Mouse (Mus musculus) embryonic facial prominence, embryonic 11.5 days (tissue): ENCODE results near the gene Cpz. TPM values are rescaled to one million over a fixed set of nuclear protein-coding genes. Genes with fewer than 3 reads are reported as not detected.

Experiments
- ATAC-seq: fragments of 200-750 bp; cut with Nextera tagmentation; replicated peaks from 2 replicates; pipeline ENCODE4 v1.8.0; 2017; ENCODE audit warnings: low read depth; ENCODE audit not compliant: insufficient number of reproducible peaks, low FRiP score, low TSS enrichment
- DNase-seq: peaks from one replicate; pipeline ENCODE4 v3.0.0-alpha.2; 2015; ENCODE audit warnings: low spot score
- H3K27ac ChIP-seq: fragments of 300-500 bp; sonication (generic); replicated peaks from 2 replicates; pipeline ENCODE4 v1.5.1; 2014; ENCODE audit warnings: mild to moderate bottlenecking, low read depth, low read length, control low read depth
- H3K27me3 ChIP-seq: fragments of 300-500 bp; sonication (generic); 2 replicates; pipeline ENCODE4 v1.6.1; 2014; ENCODE audit warnings: mild to moderate bottlenecking, low read length, moderate library complexity, mixed read lengths; ENCODE audit not compliant: control insufficient read depth, insufficient read depth
- H3K36me3 ChIP-seq: fragments of 300-500 bp; sonication (generic); replicated peaks from 2 replicates; pipeline ENCODE4 v1.6.1; 2014; ENCODE audit warnings: low read depth, mild to moderate bottlenecking, low read length, moderate library complexity, mixed read lengths; ENCODE audit not compliant: control insufficient read depth, insufficient read depth
- H3K4me1 ChIP-seq: fragments of 300-500 bp; sonication (generic); 2 replicates; pipeline ENCODE4 v1.6.1; 2014; ENCODE audit warnings: low read length, mixed read lengths; ENCODE audit not compliant: control insufficient read depth, insufficient read depth
- H3K4me2 ChIP-seq: fragments of 300-500 bp; sonication (generic); 2 replicates; pipeline ENCODE4 v1.6.1; 2014; ENCODE audit warnings: low read depth, mild to moderate bottlenecking, control low read depth, low read length, moderate library complexity
- H3K4me3 ChIP-seq: fragments of 300-500 bp; sonication (generic); 2 replicates; pipeline ENCODE4 v1.5.1; 2014; ENCODE audit warnings: low read depth, low read length, control low read depth
- H3K9ac ChIP-seq: fragments of 300-500 bp; sonication (generic); replicated peaks from 2 replicates; pipeline ENCODE4 v1.6.1; 2014; ENCODE audit warnings: mild to moderate bottlenecking, control low read depth, low read length
- H3K9me3 ChIP-seq: fragments of 300-500 bp; sonication (generic); replicated peaks from 2 replicates; pipeline ENCODE4 v1.6.1; 2016; ENCODE audit warnings: mild to moderate bottlenecking, low read length, inconsistent platforms, mixed read lengths; ENCODE audit not compliant: control insufficient read depth
- WGBS: fragments of 180-500 bp; shearing (Covaris S2); extraction: QIAGEN DNeasy Blood & Tissue Kit; methylation state at CpG from one replicate; pipeline ENCODE4 v1.1.7; 2014; 5-methylcytosine and 5-hydroxymethylcytosine counted together
- polyA plus RNA-seq: library from polyadenylated mRNA; unstranded; fragments of >200 nt; fragmentation: Nextera tagmentation; extraction: Ambion mirVana; gene quantifications from 2 replicates; pipeline ENCODE4 v1.2.1, GENCODE M21; 2014

Cpz gene
- polyA plus RNA-seq, 1 experiment from 2014 or later = 3.6 TPM

DNA sequence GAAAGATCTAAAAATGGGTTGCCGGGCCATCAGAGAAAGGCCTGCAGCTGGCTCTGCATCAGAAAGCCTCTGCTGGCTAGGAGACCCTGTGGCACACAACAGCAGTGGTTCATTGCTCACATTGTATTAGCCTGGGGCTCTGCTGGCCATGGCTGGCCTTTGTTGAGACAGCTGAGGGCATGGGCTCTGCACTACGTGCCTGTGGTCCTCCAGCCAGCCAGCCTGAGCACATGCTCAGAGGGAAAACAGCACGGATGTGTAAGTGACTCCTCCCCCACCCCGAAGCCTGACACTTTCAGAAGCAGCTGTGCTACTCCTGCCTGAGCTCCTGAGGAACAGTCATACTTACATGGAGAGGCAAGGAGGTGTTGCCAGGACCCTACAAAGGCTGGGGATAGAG, 46.0 kb downstream of the Cpz start:
- ATAC-seq (no peak), DNase-seq (peak; percentile 23)
- Histone ChIP-seq H3K9ac (no peak overlapping the region), H3K36me3 (no peaks in the 10 kb centered on the region), H3K4me2 (no peak overlapping the region), H3K9me3 (no peaks in the 10 kb centered on the region), H3K27ac (no peak overlapping the region), H3K4me1 (peaks cover 4% of the 10 kb centered on the region; the same call in 1 of the 2 replicates), H3K27me3 (no peaks in the 10 kb centered on the region), H3K4me3 (no peak overlapping the region)
- 33% methylated on average over 4 of the region's 4 CpGs for WGBS

DNA sequence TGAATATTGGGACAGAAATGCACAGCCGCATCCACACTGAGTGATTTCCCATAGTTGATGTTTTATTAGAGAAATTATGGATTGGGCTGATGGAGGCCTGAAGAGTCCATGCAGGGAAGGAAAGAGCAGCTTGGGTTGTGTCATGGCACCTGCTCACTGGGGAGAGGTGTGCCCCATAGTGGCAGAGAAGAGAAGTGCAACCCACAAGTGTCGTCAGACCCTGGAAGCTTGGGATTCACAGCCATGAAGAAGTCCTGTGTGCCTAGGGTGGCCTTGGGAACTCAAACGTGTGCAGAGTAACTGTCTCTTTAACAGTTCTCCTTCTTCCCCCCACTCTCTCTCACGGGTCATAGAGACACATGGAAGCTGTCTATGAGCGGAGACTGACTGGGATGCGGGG, 50.3 kb downstream of the Cpz start:
- H3K36me3 ChIP-seq = no peaks in the 10 kb centered on the region
- H3K9ac ChIP-seq = no peak overlapping the region
- no peak overlapping the region for H3K4me2 ChIP-seq
- H3K4me3 ChIP-seq = no peak overlapping the region
- peak; percentile 39 for DNase-seq
- ATAC-seq = no peak
- H3K27ac ChIP-seq = no peak overlapping the region
- peaks cover 4% of the 10 kb centered on the region for H3K4me1 ChIP-seq
- no peaks in the 10 kb centered on the region for H3K9me3 ChIP-seq
- WGBS = 39% methylated on average over 6 of the region's 6 CpGs
- no peaks in the 10 kb centered on the region for H3K27me3 ChIP-seq

DNA sequence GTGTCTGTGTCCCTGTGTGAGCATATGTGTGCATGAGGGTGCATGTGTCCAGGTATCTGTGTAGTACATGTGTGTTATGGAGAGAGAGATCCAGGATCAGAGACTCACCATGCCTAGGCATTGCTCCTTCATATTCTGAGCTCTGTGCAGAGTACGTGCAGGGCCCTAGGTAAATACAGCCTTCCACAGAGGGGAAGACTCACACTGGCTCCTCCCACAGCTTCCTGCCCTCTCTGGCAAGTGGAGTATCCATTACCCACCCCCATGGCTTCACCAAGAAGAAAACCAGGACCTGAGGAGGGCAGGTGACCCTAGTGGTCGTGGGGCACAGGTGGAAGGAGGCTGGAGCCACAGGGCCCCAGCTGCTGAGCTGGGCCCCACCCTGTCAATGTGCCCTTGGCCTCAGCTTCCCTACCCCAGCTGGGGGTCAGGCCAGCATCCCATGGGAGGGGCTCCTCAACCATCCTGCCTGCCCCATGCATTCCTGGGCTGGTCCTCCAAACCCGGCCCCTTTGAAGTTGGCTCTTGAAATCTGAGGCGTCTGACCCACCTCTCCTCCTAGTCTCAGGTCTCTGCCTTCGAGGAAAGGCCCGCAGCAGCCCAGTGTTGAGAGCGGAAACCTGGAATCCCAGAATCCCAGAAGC, 54.5 kb downstream of the Cpz start:
- no peak overlapping the region for H3K4me3 ChIP-seq
- H3K4me1 ChIP-seq = peaks cover 2% of the 10 kb centered on the region; the same call in 1 of the 2 replicates
- no peaks in the 10 kb centered on the region for H3K9me3 ChIP-seq
- ATAC-seq (no peak), DNase-seq (peak; percentile 46)
- H3K27me3 ChIP-seq = no peaks in the 10 kb centered on the region
- H3K27ac ChIP-seq = no peak overlapping the region
- H3K36me3 ChIP-seq = no peaks in the 10 kb centered on the region
- H3K9ac ChIP-seq = no peak overlapping the region
- WGBS = 17% methylated on average over 7 of the region's 7 CpGs
- no peak overlapping the region for H3K4me2 ChIP-seq

DNA sequence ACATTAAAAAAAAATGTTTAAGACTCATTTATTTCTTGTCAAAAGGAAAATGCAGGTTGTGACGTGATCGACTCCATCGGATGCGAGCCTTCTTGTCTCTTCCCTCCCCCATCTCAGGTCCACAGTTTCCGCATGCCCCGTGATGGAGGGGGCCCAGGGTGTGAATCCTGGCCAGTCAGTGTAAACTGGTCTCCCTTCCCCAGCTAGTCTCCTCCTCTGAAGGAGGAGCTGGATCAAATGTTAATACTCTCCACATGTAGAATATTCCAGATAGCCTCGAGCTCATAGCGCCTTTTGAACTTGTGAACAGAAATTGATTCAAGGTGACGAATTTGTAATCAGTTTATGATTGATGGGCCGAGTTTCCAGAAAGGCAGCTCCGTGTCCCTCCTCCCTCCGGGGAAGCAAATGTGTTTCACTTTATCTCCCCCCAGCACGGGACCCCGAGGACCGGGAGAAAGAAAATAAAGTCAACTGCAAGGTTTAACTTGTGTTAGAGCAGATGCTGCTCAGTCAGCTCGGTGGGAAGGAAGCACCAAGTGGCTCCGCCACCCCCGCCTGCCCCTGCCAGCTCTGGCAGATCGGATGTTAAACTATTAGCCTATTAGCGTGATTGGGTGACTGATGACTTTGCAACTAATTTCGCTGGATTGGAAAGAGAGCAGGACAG, 59.4 kb downstream of the Cpz start:
- ATAC-seq (no peak), DNase-seq (peak; percentile 84)
- 0 out of 2 replicates have a peak, but pooled peaks cover 2% of the 10 kb centered on the region for H3K4me1 ChIP-seq
- no peak overlapping the region for H3K9ac ChIP-seq
- no peak overlapping the region; the same call in 1 of the 2 replicates for H3K4me2 ChIP-seq
- no peak overlapping the region for H3K4me3 ChIP-seq
- WGBS = 27% methylated on average over 21 of the region's 21 CpGs
- no peaks in the 10 kb centered on the region for H3K9me3 ChIP-seq
- no peaks in the 10 kb centered on the region for H3K36me3 ChIP-seq
- H3K27me3 ChIP-seq = no peaks in the 10 kb centered on the region
- H3K27ac ChIP-seq = no peak overlapping the region

DNA sequence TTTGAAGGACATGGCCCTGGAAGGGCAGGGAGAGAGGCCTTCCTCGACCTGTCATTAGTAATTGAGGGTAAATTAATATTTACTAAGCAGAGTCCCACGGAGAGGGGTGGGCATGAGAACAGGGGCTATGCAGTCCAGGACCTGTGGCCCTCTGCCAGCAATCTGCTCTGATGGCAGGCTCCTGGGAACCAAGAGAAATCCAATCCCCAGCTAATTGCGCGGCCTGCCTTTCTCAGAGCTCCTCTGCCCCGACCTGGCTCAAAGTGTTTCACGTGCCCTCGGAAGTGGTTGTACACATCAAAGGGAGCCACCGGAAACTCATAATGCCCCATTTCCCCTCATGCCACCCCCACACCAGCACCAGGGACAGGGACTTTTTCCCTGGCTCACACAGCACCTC, 63.4 kb downstream of the Cpz start:
- H3K9me3 ChIP-seq = no peaks in the 10 kb centered on the region
- H3K36me3 ChIP-seq = no peaks in the 10 kb centered on the region
- H3K4me3 ChIP-seq = no peak overlapping the region
- no peaks in the 10 kb centered on the region for H3K27me3 ChIP-seq
- no peak overlapping the region for H3K27ac ChIP-seq
- H3K4me2 ChIP-seq = no peak overlapping the region
- DNase-seq (peak; percentile 43), ATAC-seq (no peak)
- H3K4me1 ChIP-seq = 0 out of 2 replicates have a peak, but pooled peaks cover 2% of the 10 kb centered on the region
- 32% methylated on average over 8 of the region's 8 CpGs for WGBS
- H3K9ac ChIP-seq = no peak overlapping the region

DNA sequence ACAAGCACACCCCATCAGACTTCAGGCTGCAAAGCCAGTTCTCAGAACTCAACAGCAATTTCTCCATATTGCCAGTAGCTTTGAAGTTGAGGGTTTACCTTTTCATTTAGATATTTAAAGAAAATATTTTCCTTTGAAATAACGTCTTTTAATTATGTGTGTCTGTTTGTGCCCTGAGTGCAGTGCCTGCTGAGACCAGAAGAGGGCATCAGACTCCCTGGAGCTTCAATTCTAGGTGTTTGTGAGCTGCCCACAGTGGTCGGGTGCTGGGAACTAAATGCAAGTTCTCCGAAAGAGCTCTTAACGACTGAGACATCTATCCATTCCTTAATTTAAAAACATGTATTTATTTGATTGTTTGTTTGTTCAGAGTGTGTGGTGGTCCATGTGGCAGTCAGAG, 65.7 kb downstream of the Cpz start:
- DNase-seq = no peak
- no peaks in the 10 kb centered on the region for H3K4me1 ChIP-seq
- no peak overlapping the region for H3K9ac ChIP-seq
- no peak overlapping the region for H3K4me2 ChIP-seq
- ATAC-seq = no peak
- no peaks in the 10 kb centered on the region for H3K9me3 ChIP-seq
- no peak overlapping the region for H3K4me3 ChIP-seq
- no peaks in the 10 kb centered on the region for H3K27me3 ChIP-seq
- 73% methylated on average over 4 of the region's 4 CpGs for WGBS
- no peak overlapping the region for H3K27ac ChIP-seq
- H3K36me3 ChIP-seq = no peaks in the 10 kb centered on the region

DNA sequence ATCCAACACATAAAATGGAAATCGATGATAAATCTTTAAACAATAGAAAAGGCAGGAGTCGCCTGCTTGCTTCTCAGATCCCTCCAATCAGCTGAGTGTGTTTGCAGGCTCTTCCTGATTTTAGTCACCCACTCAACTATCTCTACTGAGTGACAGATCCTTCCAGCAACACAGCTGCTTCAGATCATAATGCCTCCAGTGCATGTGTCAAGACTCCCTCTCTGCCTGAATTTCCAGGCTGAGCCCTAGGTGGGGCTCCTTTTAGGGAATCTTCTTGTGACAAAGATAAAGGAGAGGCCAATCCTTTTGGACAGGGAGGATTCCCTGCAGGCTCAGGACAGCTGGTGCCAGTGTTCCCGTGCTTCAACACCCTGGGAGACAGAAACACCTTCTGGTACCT, 67.2 kb downstream of the Cpz start:
- WGBS = 71% methylated on average over 3 of the region's 3 CpGs

DNA sequence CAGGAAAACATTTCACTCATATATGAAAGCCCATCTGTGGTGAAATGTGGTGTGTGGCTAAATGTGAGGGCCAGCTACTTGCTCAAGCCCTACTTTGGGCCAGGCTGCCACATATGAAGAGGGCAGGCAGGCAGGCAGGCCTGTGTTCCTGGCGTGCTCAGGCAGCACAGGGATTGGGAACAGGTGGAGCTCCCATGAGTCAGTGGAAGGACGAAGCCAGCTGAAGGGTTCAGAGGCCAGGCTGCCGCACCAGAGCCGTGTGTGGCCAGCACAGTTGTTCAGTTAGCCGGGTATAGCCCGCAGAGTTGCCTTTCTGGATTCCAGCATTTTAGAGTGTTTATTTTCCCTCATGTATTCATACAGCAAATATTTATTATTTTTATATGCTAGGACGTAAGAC, 68.1 kb downstream of the Cpz start:
- no peak for DNase-seq
- no peaks in the 10 kb centered on the region for H3K27me3 ChIP-seq
- no peak overlapping the region for H3K27ac ChIP-seq
- no peak overlapping the region for H3K4me2 ChIP-seq
- WGBS = 70% methylated on average over 7 of the region's 7 CpGs
- ATAC-seq = no peak
- H3K4me3 ChIP-seq = no peak overlapping the region
- no peaks in the 10 kb centered on the region for H3K9me3 ChIP-seq
- H3K9ac ChIP-seq = no peak overlapping the region
- H3K4me1 ChIP-seq = no peaks in the 10 kb centered on the region
- H3K36me3 ChIP-seq = no peaks in the 10 kb centered on the region

More for the DNA sequence above, 67.2 kb downstream of the Cpz start:
- Histone ChIP-seq H3K4me1 (no peaks in the 10 kb centered on the region), H3K9ac (no peak overlapping the region), H3K27ac (no peak overlapping the region), H3K4me2 (no peak overlapping the region), H3K27me3 (no peaks in the 10 kb centered on the region), H3K36me3 (no peaks in the 10 kb centered on the region), H3K9me3 (no peaks in the 10 kb centered on the region), H3K4me3 (no peak overlapping the region)
- DNase-seq (no peak), ATAC-seq (no peak)
